Mouse (Mus musculus) spleen, adult 12 weeks (tissue): ENCODE measurements at regions not wholly inside any gene's neighbourhood (a gene's known extent, or its start where the extent isn't known, plus 50 kb on each side); places are given as distances from the start of the nearest gene placed in this dataset.

Experiments
- DNase-seq: peaks from one replicate; pipeline ENCODE4 v3.0.0; 2022; ENCODE audit warnings: low spot score

- DNase-seq, result no peak
Measured at GRCm38 (mm10) chr10:17261825-17262205, 461.2 kb upstream of the Cited2 start.

GRCm38 (mm10) chr10:17272646-17273045 lies 450.4 kb upstream of the Cited2 start:
- no peak for DNase-seq

DNA sequence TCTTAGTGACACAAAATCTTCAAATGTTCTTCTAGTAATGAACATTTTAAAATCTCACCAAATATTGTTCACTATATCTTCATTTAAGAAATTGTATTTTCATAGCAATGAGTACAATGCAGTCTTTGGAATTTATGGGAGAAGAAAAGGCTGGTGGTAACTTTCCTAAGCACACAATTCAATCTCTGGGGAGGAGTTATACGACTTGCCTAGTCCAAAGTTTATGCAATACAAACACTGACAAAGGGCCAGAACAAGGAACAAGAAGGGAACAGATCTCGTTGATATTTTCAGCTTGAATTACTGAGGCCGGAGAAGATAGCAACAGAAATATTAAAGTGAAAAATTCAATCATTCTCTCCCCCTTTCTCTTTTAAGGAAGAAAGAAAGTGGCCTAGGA lies 449.2 kb upstream of the Cited2 start:
- no peak for DNase-seq

- DNase-seq, result no peak
Measured at GRCm38 (mm10) chr10:17275214-17275613, 447.8 kb upstream of the Cited2 start.

GRCm38 (mm10) chr10:17277911-17278310 lies 445.1 kb upstream of the Cited2 start:
- DNase-seq, result no peak

DNA sequence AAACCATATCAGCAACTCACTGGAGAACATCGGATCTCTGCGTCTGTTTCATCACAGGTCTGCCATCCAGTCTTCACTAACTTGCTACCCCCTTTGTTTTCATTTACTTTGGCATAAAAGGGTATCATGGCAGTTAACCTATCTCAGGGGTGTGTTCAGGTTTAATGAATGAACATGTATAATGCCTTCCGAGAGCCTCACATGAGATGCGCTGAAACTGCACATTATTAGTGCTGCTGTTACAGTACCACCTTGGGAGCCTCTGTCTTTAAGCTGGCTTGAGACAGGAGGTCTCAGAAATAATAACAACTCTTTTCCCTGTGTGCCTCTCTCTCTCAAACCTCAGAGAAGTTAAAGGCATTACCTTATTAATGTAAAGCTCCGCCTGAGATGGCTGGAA lies 438.2 kb upstream of the Cited2 start:
- DNase-seq, result no peak

- DNase-seq, result no peak
Measured at GRCm38 (mm10) chr10:17287141-17287540, 435.9 kb upstream of the Cited2 start.

DNA sequence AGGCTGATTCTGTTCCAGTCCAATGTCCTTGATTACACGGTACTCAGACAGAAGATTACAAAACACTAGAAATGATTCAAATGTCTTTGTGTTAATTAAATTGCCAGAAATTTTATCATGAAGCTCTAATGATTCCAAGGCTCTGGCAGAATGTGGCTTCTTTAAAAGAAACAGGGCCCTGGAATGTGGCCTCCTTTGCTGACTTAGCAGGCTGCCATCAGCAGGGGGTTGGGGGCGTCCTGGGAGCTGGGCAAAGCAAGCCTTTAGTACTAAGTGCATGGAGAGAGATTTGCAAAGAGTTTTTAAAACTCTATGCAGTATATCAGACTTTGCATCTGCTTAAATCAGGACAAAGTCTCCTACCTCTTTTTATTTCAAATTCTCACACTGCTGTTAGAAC lies 434.8 kb upstream of the Cited2 start:
- no peak for DNase-seq

DNA sequence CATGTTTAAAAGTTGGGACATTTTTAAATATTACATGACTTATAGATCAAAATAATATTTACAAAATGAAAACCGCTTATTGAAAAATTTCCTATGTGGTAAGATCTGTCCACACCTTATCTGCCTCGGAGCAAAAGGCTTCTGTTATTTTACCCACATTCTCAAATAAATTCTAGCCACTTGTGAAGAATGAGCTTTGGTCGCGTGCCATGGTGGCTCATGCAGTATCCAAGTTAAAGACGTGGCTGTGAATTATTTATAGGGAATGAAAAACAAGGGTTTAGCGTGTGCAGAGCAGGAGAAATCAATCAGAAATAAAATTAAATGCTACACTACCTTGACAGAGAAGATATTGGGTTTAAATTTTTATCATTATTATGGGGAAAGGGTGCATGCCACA lies 430.7 kb upstream of the Cited2 start:
- no peak for DNase-seq

GRCm38 (mm10) chr10:17294440-17294839 lies 428.6 kb upstream of the Cited2 start:
- DNase-seq, result no peak

DNA sequence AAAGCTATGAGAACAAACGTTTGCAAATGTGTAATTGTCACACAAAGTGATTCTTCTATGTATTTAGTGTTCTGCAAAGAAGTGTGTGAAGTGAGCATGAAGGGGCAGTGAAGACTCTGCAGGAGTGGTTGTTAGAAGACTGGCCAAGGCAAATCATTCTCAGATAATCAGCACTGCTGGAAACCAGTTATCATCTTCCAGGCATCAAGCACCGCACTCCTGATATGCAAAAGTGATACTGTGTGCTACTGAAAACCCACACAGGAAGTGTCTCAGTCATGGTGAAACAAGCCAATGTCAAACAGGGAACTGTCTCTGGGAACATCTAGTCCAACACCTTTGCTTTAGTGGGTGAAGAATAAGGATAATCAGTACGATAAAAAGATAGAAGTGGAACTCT lies 427.9 kb upstream of the Cited2 start:
- no peak for DNase-seq

DNA sequence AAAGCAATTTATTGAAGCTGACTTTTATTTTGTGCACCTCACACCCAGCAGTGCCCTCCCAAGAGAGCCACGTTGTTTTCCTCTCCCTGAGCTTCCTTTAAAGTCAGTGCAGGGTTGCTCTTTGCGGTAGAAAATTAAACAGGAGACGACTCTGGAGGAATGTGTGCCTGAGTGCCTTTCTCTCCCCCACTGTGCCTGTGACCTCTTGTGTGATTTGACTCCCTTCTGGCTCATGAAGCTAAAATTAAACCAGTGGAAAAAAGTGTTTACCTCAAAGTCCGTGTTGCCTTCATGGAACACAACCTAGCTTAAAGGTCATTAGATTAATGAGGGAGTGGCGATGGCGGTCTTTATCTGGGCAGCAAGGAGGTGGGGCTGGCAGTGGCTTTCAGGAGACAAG lies 423.4 kb upstream of the Cited2 start:
- no peak for DNase-seq

GRCm38 (mm10) chr10:17326724-17327123 lies 396.3 kb upstream of the Cited2 start:
- no peak for DNase-seq

DNA sequence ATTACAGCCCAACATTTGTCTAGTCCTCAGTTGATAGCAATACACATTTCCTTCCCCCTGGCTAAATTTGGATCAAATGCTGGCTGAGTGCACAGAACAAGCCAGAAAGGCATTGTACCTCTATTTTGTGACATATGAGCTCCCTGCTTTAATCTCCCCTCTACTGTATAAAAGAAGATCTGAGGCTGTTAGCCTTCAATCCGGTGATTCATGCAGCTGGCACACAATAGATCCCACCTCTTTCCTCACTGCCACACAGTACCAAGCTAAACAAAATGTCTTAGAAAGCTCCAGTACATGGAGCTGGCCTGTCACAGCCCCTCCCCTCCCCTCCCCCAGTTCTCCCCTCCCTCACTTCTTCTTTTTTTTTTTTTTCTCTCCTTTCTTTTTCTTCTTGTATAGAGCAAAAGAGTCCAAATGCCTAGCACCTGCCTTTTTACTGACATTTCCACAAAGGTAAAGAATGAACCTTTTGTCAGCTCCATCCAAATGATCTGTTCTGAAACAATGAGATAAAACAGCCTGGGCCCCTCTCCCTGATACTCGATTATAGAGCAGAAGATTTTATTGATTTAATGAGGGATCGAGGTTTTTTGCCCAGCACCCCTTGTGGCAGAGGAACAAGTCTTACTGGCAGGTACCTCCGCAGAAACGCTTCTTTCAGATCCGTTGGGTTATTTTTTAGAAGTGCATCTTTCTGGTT lies 392.0 kb upstream of the Cited2 start:
- no peak for DNase-seq

GRCm38 (mm10) chr10:17331607-17332008 lies 391.4 kb upstream of the Cited2 start:
- no peak for DNase-seq

GRCm38 (mm10) chr10:17332025-17332767 lies 390.8 kb upstream of the Cited2 start:
- no peak for DNase-seq

GRCm38 (mm10) chr10:17332986-17333385 lies 390.0 kb upstream of the Cited2 start:
- no peak for DNase-seq

GRCm38 (mm10) chr10:17333676-17334075 lies 389.3 kb upstream of the Cited2 start:
- no peak for DNase-seq

GRCm38 (mm10) chr10:17337217-17337616 lies 385.8 kb upstream of the Cited2 start:
- no peak for DNase-seq

DNA sequence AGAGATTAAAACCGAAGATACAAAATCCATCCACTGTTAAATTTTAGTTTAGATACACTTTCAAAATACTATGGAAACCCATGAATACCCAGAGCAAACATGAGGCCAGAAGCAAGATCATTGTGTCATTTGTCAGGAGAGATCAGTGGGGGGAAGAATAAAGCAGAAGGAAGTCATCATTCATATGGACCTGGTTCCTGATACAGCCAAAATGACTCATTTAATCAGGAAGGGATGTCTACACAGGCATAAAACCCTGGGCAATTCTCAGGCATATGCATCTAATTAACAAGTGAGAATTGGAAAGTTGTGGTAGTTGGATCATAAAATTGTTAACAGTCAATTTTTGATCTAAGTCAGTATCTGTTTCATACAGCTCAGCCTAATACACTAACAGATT lies 379.2 kb upstream of the Cited2 start:
- DNase-seq, result no peak

- DNase-seq, result no peak
Measured at GRCm38 (mm10) chr10:17352202-17352994, 370.6 kb upstream of the Cited2 start.

DNA sequence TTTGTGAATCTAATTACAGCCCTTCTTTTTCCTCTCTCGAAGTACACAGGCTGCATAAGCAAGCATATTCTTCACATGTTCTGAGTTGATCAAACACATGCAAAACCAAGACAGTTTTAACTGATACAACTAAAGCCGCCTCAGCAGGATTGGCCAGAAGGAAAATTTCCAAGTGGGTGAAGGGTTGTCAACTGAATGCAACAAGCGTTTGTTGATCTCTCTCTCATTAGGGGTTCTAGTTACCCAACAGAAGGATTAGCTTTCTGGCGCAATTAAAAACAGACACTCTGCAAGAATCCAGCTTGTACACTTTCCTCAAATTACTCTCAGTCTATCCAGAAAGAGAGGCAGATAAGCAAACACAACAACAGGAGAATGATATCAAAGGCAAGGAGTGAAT lies 367.5 kb upstream of the Cited2 start:
- DNase-seq, result no peak

DNA sequence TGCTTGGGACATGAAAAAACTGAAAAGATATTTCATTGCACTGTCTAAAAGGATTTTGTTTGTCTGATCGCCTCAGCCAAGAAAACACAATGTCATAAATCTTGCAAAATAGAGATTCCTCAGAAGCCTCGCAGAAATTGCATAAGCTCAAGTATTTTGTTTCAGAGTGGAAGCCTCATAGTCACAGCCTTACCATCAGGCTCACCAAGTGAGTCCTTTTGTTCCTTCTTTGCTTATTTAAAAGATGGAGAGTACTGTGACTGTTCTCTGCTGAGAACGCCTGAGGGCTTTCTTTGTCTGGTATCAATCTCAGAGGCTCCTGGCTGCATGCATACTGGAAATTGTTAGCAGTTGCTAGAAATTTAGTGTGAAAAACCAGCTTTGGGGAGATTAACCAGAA lies 367.0 kb upstream of the Cited2 start:
- no peak for DNase-seq
